Mouse (Mus musculus) C2C12 (cell line): ENCODE measurements around the gene Pts. TPM values are rescaled to one million over a fixed set of nuclear protein-coding genes. Genes with fewer than 3 reads are reported as not detected.

ENCODE experiments used
- H3K27me3 ChIP-seq: one replicate; pipeline ENCODE4 v1.6.1; 2011; ENCODE audit not compliant: control insufficient read depth, insufficient read depth, insufficient read length
- H3K36me3 ChIP-seq: one replicate; pipeline ENCODE4 v1.6.1; 2011; ENCODE audit not compliant: control insufficient read depth, insufficient read depth
- H3K4me3 ChIP-seq: one replicate; pipeline ENCODE4 v1.5.1; 2011; ENCODE audit warnings: mild to moderate bottlenecking, control low read depth; ENCODE audit not compliant: poor library complexity, insufficient read depth, severe bottlenecking
- H3K79me2 ChIP-seq: one replicate; pipeline ENCODE4 v1.6.1; 2011; ENCODE audit not compliant: control insufficient read depth, insufficient read depth
- H3K79me3 ChIP-seq: one replicate; pipeline ENCODE4 v1.6.1; 2011; ENCODE audit warnings: low read depth, control low read depth
- H3ac ChIP-seq: one replicate; pipeline ENCODE3; 2011; ENCODE audit warnings: low read depth; ENCODE audit not compliant: control insufficient read depth, insufficient read length
- CEBPB ChIP-seq: IDR thresholded peaks from one replicate; pipeline ENCODE4 v1.6.1; 2011; ENCODE audit warnings: low read depth, mild to moderate bottlenecking, control low read depth, moderate library complexity
- CTCF ChIP-seq: IDR thresholded peaks from one replicate; pipeline ENCODE4 v1.5.1; 2011; ENCODE audit not compliant: control insufficient read depth, insufficient read depth, insufficient read length
- FOSL1 ChIP-seq: IDR thresholded peaks from one replicate; pipeline ENCODE4 v1.8.0; 2011; ENCODE audit warnings: mild to moderate bottlenecking, low read length; ENCODE audit not compliant: poor library complexity, insufficient read depth, severe bottlenecking
- MAX ChIP-seq: IDR thresholded peaks from one replicate; pipeline ENCODE4 v1.6.1; 2011; ENCODE audit warnings: mild to moderate bottlenecking, control low read depth
- MYOD1 ChIP-seq: IDR thresholded peaks from one replicate; pipeline ENCODE4 v1.6.1; 2011; ENCODE audit warnings: low read depth; ENCODE audit not compliant: control insufficient read depth, insufficient read length
- MYOG ChIP-seq: IDR thresholded peaks from one replicate; pipeline ENCODE4 v1.6.1; 2011; ENCODE audit not compliant: control insufficient read depth, insufficient read length; ENCODE audit errors: extremely low read depth
- USF1 ChIP-seq: IDR thresholded peaks from one replicate; pipeline ENCODE4 v1.6.1; 2011; ENCODE audit warnings: low read depth, mild to moderate bottlenecking, control low read depth, moderate library complexity
- polyA plus RNA-seq: library from polyadenylated mRNA; unstranded; fragments of >200 nt; fragmentation: generic; extraction: Trizol; gene quantifications from one replicate; pipeline ENCODE4 v1.2.1, GENCODE M21; 2012; ENCODE audit warnings: missing spikeins

Pts gene
- polyA plus RNA-seq, 1 experiment: 11.0 TPM

DNA sequence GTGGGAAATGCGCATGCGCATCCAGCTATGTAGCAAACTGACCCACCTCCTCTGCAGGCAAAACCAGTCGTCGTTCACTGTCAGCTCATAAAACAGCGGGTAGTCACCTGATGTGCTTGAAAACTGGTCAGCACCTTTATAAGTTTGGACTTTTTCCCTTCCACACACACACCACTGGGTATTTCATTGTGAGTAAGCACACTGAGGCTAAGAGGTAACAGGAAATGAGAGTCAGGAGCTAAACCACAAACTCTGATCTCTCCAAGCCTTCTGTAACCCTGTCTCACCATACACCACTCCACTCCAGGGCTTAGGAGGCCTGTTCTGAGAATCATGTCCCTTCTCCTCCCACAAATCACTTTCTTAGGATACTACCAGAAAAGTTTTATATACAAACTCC is 2.9 kb downstream of the Pts start:
- Histone ChIP-seq H3K27me3 (no peaks in the 10 kb centered on the region), H3K4me3 (no peak overlapping the region), H3K79me3 (no peaks in the 10 kb centered on the region), H3ac (no peak overlapping the region), H3K36me3 (no peaks in the 10 kb centered on the region), H3K79me2 (peaks cover 11% of the 10 kb centered on the region)
- TF ChIP-seq FOSL1 (no peak), CEBPB (no peak), USF1 (no peak), MYOG (no peak), MAX (no peak), MYOD1 (no peak), CTCF (no peak)

DNA sequence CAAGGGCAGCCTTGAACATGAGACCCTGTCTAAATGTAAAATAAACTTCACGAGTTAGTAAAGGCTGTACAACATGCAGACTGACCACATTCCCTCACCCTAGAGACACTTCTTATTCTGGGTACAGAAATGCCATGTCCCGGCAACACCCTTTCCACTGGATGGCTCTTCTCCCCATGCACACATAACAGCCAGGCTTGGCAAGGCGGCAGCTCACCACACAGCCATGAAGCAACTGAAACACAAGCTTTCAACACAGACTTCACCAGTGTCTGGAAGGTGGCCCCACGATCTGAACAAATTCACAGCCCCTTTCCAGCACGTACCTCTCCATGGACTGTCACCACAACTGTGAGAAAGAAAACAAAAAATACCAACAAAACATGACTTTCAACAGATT is 3.6 kb downstream of the Pts start:
- peaks cover 11% of the 10 kb centered on the region for H3K79me2 ChIP-seq
- no peaks in the 10 kb centered on the region for H3K27me3 ChIP-seq
- H3ac ChIP-seq: no peak overlapping the region
- H3K4me3 ChIP-seq: no peak overlapping the region
- TF ChIP-seq CTCF (no peak), MYOD1 (no peak)
- H3K36me3 ChIP-seq: no peaks in the 10 kb centered on the region
- no peaks in the 10 kb centered on the region for H3K79me3 ChIP-seq

DNA sequence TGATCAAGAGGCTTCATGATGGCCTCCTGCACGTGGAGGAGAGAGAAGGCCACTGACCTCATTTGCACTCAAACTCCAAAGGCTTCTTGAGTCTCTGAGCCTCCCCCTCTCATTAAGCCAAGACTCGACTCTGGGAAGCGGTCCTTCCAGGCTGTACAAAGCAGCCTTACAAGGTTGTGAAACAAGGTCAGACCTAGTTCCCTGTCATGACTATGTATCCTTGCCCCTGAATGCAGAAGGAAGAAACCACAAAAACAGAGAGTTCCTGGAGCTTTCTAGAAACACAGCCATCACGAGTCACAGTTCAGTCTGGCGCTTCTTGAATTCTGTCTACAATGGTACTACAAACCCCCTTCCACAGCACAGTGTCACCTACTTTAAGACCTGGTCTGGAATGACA is 6.0 kb downstream of the Pts start:
- no peak overlapping the region for H3ac ChIP-seq

DNA sequence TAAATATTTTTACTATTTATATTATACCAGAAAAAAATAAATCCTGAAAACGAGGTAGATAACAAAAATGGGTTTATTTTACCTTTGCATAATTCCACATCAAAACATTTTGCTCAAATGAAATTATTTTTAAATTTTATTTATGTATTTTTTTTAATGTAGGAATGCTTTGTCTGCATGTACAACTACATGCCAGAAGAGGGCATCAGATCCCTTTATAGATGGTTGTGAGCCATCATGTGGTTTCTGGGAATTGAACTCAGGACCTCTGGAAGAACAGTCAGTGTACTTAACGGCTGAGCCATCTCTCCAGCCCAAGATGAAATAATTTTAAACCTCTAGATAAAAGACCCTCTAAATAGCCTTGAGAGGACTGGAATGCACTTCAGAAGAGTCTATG is 7.0 kb downstream of the Pts start:
- H3K36me3 ChIP-seq: no peaks in the 10 kb centered on the region
- no peak overlapping the region for H3K4me3 ChIP-seq
- TF ChIP-seq USF1 (no peak), CEBPB (no peak), MYOG (no peak), FOSL1 (no peak), MYOD1 (no peak), MAX (no peak), CTCF (no peak)

More for the DNA sequence above, 6.0 kb downstream of the Pts start:
- H3K27me3 ChIP-seq: no peaks in the 10 kb centered on the region
- no peak overlapping the region for H3K4me3 ChIP-seq
- H3K36me3 ChIP-seq: no peaks in the 10 kb centered on the region
- peaks cover 7% of the 10 kb centered on the region for H3K79me2 ChIP-seq
- H3K79me3 ChIP-seq: no peaks in the 10 kb centered on the region
- TF ChIP-seq MAX: no peak
- no peak for TF ChIP-seq MYOG
- no peak for TF ChIP-seq CTCF
- no peak for TF ChIP-seq USF1
- TF ChIP-seq CEBPB: no peak
- no peak for TF ChIP-seq MYOD1
- no peak for TF ChIP-seq FOSL1

DNA sequence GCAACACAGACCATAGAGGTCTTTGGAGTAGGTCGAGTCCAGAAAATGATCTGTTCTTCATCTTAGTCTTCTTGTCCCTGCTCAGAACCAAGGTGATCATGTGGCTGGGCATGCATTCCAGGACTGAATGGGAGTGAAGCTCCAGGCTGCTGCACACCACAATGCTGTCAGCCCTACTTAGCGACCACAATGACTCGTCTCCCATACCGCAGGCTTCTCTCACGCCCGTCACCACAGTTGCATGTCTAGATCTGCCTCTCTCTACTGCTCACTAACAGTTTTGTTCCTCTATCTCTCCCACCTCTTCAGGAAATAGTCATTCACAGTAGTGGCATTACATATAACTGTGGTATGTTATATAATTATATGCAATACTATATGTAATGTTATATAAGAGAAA is 7.8 kb downstream of the Pts start:
- Histone ChIP-seq H3K4me3 (no peak overlapping the region), H3K27me3 (no peaks in the 10 kb centered on the region), H3ac (no peak overlapping the region), H3K79me2 (no peaks in the 10 kb centered on the region), H3K36me3 (no peaks in the 10 kb centered on the region), H3K79me3 (no peaks in the 10 kb centered on the region)
- no peak for TF ChIP-seq FOSL1
- no peak for TF ChIP-seq MYOD1
- no peak for TF ChIP-seq MYOG
- TF ChIP-seq MAX: no peak
- TF ChIP-seq USF1: no peak
- TF ChIP-seq CEBPB: no peak
- no peak for TF ChIP-seq CTCF

More for the DNA sequence above, 7.0 kb downstream of the Pts start:
- Histone ChIP-seq H3K79me2 (no peaks in the 10 kb centered on the region), H3K27me3 (no peaks in the 10 kb centered on the region), H3ac (no peak overlapping the region), H3K79me3 (no peaks in the 10 kb centered on the region)

DNA sequence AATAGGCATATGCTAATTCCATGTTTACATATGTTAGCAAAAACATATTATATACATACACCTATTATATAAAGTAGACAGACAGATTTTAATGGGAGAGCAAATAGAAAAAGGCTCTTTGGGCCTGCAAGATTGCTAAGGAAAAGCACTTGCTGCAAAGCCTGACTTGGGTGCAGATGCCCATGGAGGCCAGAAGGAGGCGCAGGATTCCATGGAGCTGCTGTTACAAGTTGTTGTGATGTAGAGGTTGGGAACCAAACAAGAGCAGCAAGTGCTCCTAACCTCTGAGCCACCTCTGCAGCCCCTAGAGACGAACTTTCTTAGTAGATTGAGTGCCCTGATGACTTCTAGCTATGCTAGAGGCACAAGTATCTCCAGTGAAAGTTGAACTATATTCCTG is 9.7 kb downstream of the Pts start:
- no peaks in the 10 kb centered on the region for H3K27me3 ChIP-seq
- no peak overlapping the region for H3K4me3 ChIP-seq
- H3ac ChIP-seq: no peak overlapping the region
- TF ChIP-seq USF1 (no peak), CTCF (peak; percentile 21)
- no peaks in the 10 kb centered on the region for H3K79me3 ChIP-seq
- H3K79me2 ChIP-seq: no peaks in the 10 kb centered on the region
- H3K36me3 ChIP-seq: no peaks in the 10 kb centered on the region
